Mouse (Mus musculus) frontal cortex, postnatal 14 days (tissue): ENCODE measurements at regions not wholly inside any gene's neighbourhood (a gene's known extent, or its start where the extent isn't known, plus 50 kb on each side); places are given as distances from the start of the nearest gene placed in this dataset.

Experiments used
- DNase-seq, 2 experiments: peaks; one replicate each; pipeline ENCODE4 v3.0.0; 2022; ENCODE audit warnings: low spot score in 2 of 2

DNA sequence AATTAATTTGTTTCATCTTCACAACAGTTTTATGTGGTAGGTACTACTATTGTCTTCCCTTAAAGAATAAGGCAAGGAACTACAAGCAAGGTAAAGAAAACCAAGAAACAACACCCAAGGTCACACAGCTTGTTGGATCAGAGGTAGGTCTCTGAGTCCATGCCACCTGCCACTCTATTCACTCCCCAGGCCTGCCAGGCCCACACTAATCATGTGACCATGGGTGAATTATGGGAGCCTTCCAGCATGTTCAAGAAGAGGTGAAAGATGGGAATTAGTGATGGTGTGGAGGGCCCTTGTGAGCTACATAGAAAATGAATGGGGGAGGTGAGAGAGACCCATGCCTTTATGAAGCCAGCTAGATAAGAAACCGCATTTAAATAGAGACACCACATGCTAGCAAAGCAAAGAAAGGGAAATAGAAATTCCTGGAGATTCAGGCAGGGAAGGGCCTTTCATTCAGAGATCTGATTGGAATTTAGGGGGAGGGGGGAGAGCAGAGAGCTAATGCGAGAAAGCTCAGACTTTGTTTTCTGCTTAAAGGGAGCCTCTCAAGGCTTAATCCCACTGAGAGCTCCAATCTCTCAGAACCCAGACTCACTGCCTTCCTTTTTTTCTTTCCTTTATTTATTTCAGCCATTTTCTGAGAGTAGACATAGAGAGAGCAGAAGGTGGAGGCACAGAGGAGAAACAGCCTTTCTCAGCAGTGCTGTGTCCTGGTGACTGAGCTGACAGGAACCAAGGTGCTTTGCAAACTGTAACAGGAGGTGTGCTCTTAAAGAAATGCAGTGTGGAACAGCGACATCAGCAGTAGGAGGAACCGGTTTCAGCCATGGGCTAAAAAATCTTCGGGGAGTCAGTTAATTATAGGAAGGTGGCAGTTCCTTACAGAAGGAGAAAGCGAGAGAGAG is 160.0 kb downstream of the Spata19 start:
- no peak for DNase-seq

DNA sequence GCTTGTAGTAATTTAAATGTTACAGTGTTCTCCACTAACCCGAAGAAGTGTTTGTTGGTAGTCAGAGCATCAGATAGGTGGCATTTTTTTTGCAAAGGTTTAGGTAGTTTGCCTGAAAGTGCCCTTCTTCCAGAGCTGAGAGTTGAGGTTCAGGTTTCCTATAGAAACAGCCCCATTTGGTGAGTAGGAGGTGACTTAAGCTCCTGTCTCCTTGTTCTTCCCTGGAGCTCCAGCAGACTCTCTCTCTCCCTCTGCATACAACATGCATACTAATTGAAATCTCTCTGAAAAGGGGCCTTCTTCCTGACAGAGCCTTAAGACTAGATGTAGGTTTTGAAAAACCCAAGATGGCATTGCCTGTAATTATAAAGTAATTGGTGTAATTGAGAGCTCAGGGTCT is 161.3 kb downstream of the Spata19 start:
- no peak for DNase-seq

DNA sequence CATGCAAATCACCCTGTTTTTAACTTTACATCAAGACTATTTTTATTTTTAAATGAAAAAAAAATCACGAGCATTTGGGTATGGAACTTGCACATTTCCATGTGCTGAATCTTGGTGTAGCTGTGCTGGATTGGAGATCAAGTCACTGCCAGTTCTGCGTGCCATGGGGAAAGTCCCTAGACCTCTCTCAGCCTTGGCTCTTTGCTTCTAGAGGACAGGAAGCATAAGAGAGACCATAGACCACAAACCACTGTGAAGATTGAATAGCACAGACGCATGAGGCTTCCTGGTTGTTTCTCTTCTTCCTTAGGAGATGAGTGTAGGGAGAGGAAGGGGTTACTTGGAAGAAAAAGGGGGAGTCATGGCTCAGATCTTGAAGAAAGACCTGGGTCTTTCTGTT is 161.7 kb downstream of the Spata19 start:
- no peak for DNase-seq

DNA sequence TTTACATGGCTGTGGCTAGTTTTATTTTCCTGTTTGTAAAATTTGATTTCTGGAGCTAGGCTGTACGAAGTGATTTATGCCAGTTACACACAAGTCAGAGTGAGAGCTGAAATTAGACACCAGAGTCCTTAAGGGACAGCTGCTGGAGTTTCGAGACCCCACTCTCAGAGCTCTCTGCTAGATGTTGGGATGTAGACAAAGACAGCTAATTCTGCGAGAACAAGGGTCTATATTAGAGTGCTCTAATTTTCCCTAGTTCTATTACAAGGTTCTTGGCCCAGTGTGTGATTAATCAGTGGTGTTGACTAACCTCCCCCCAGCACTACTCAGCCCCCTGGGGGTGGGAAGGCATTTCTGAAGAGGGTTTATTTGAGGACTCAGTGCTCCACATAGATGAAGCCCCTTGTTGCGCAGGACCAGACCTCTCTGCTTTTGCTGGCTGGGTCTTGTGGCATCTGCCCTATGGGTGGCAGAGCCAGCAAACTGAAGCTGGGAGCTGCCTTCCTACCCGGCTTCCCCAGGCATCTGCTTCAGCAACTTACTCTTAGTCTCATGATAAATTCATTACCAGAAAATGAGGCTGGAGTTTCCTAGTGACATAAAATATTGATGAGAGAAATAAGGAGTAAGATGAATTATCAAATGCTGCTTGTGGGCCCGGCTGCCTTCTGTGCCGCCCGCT is 171.9 kb downstream of the Spata19 start:
- no peak for DNase-seq

DNA sequence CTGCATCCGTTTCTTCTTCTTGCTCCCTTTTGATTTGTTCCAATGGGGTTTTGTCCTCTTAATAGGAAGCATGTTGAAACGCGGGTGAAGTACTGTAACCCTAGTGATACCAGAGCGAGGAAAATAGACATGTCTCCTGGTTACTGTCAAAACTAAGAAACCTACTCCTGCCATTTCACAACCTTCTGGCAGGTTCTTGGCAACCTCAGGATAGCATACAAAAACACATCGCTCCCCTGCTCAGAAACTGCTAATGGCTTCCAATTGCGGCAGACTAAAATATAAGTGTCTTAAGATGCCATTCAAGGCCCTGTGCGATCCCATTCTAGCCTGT is 172.4 kb downstream of the Spata19 start:
- no peak for DNase-seq

DNA sequence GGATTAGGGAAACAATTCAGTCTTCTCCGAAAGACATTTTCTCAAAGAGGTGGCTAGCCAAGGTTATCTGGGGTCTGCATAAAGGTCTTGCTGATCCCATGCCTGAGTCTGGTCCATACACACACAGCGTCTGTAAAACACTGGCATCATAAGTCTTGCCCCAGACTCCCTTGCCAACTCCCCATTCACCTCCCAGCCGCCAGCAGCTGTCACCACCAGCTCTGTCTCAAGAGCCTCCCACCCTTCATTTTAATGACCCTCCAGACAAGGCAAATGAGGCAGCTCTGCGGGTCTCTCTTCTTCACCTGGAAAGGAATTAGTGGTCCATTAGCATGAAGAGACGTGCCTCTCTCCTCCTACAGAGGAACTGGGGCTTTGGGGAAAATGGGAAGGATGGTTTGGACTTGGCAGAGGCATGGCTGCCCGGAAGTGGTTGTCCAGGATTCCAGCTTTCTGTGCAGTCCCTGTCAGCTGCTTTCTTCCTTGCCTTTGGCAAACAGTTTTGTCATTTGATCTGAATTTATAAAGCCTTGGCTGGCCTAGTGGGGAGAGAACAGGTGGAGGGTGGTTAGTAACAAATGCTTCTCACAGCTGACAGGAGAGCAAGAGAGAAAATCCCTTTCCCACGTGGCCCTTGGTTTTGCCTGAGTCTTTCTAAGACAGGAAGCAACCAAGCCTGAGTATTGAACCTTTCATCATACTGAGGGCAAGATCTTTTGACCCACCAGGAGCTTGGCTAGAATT is 173.3 kb upstream of the Opcml start:
- no peak for DNase-seq

DNA sequence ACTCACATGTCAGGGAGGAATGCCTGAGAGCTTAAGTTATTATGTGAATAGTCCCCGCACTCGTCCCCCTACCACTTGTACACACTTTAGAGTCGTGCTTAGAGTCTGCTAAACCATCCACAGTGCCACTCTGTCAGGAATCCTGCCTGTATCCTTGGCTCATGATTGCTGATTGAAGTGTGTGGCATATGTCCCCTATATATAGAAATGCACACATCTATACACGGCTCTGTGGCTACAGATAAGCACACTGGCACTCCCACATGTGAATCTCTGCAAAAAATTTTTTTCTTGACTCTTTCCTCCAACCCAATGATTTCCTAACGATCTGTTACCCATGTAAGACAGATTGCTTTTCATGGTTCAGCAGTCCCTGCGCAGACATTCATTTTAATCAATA is 155.7 kb upstream of the Opcml start:
- DNase-seq = no peak

DNA sequence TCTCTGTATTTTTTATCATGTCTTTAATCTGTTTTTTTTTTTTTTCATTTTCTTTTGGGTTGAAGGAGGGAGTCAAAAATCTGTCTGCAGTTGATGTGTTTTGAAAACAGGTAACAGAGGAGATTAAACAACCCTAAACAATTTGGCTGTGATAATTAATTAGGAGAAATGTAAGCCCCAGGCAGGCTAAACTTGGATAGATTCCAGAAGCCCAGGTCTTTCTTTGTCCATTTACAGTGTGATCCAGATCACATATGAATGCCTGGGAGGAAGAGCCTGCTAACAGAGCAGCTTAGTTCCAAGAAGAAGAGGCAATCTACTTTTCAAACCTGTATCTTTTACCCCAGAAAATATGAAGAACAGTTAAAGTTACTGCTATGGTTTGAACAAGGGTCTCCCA is 150.0 kb upstream of the Opcml start:
- no peak for DNase-seq

DNA sequence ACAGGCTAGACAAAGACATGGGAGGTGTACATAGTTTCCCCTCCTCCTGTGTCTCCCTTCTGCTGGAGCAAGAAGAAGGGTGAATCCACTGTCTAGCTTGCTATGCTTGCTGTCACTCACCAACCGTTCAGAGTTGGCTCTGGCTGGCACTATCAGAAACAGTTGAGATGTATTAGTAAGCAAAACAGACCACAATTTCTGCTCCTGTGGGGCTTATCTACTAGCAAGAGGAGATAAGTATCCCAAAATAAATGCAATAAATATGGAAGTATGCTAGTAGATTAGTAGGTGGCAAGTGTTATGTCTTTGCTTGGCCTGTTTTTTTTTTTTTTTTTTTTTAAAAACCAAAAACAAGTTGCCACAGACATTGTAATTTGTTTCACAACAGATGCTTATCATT is 147.3 kb upstream of the Opcml start:
- DNase-seq = no peak

DNA sequence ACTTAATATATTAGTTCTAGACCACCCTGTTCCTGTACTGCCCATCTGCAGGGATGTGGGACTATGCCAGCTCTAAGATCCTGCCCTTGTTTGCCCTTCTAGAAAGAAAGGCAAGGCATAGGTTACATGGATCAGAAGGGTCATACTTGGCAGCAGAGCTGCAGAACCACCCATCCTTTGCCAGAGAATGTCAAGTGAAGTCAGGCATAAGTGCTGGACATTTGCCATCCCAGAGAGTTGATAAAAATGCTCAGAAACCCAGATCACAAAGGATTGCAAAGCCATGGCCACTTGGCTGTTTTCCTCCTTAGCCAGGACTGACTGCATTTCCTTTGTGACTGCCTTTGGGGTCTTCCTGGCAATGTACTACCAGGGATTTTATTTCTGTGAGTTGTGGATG is 146.7 kb upstream of the Opcml start:
- DNase-seq = no peak

DNA sequence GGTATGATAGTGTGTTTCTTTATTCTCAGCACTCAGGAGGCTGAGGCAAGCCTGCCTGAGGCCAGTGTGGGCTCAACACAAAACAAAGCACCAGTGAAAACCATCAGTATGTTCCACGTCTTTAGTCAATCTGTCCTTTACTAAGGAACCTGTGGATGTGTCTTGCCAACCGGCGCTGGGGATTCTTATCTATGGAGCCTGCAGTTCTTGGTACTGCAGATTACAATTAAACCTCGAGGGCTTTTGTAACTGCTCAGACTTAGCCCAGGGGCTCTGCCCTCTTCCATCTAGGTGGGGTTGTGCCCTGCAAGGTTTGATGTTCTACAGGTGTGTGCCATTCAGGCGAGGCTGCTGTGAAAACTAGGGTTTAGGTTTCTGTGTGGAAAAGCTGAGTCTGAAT is 145.1 kb upstream of the Opcml start:
- DNase-seq = no peak

DNA sequence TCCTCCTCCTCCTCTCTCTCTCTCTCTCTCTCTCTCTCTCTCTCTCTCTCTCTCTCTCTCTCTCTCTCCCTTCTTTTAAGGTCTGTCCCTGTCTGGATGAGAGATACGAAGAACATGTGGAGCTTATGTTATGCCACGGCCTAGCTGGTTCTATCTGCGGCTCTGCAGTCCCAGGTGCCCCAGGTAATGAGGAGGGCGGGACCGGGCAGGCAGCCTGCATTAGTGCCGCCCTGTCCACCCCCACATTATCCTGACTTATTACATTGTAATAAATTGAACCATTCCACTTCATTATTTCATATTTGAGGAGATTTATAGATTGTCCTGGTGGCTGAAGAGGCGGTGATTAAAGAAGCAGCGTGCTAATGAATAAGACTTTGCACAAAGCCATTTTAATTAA is 144.5 kb upstream of the Opcml start:
- DNase-seq = no peak

DNA sequence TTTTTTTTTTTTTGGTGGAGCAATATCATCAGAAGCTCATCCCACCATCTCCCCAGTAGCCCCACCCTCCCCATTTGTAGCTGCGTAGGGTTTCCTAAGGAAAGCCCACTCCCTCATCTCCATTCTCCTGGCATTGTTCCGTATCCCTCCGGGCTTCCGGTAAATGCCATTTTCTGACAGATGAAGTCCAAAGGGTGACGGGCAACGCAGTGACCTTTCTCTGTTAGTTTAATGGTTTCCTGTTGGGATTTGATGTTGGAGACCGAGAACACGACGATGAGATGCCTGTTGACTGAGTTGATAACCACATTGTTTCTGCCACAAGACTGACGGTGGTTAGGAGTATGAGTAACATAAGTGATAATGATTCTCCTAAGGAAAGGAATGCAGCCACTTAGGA is 143.6 kb upstream of the Opcml start:
- DNase-seq = no peak

DNA sequence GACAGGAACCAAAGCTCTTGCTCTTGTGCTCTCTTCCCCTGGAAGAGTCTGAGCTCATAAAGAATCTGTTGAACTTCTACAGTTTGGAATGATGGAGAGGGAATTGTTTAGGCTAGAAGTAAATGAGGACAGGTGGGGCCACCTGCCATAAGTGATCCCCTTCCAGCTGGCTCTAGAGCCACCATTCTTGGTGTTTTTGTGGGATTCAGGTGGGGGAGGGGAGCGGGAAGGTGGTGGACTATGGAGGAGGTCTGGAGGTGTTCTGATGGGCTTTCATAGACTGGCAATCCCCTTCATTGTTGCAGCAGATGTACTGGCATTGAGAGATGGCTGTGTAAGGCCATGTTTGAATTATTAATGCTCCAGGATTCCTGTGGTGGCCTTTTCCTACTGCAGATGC is 132.6 kb upstream of the Opcml start:
- DNase-seq = no peak

DNA sequence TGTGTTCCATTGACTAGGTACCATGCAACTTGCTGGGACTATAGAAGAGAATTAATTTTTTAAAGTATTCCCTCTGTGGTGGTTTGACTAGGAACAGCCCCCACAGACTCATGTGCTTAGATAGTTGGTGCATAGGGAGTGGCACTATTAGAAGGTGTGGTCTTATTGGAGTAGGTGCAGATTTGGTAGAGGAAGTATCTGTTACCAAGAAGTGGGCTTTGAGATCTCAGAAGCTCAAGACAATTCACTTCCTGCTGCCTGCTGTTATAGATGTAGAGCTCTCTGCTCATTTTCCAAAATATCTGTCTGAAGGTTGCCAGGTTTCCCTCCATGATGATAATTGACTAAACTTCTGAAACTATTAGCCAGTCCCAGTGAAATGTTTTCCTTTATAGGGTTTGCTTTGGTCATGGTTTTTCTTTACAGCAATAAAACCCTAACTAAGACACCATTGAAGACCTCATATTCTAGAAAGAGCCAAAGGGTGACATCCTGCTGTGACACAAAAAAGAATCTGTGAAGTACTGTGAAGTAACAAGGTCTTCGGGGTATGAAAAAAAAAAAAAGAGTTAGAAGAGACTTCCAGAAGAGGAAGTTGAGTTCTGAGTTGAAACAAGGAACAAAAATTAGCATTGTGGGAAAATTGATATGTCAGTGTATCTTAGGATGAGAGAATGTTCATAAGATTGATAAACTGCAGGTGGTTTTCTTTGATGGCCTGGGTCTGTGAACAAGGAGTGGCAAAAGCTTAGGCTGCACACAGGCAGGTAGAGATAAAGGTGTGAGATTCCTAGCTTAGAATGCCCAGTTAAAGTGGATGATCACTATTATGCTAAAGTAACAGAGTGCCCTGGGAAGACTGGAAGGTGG is 128.9 kb upstream of the Opcml start:
- DNase-seq = no peak

DNA sequence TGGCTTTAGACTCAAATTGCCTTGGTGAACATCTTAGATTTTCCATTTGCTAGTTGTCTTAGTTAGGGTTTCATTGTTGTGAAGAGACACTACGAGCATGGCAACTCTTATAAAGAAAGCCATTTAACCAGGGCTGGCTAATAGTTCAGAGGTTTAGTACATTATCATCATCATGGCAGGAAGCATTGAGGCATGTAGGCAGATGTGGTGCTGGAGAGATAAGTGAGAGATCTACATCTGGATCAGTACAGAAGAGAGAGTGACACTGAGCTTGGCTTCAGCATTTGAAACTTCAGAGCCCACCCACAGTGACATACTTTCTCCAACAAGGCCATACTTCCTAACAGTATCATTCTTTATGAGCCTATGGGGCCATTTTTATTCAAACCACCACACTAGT is 127.3 kb upstream of the Opcml start:
- DNase-seq = no peak

DNA sequence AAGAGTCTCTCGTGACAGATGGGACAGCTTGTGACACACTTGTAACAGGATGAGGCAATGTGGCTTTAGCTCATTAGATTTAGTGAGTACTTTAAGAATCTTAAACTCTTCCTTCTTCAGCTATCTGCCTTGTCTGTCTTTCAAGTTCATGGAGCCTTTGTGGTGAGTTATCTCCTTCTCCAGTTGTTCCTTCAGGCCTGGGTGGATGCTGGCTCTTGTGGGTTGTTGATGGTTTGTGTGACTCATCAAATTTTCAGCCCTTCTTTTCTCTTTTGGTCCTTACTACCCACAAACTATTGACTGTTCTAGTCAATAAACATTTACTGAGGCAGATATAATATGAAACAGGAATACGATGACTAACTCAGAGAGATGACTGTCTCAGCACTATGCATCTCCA is 124.9 kb upstream of the Opcml start:
- no peak for DNase-seq

DNA sequence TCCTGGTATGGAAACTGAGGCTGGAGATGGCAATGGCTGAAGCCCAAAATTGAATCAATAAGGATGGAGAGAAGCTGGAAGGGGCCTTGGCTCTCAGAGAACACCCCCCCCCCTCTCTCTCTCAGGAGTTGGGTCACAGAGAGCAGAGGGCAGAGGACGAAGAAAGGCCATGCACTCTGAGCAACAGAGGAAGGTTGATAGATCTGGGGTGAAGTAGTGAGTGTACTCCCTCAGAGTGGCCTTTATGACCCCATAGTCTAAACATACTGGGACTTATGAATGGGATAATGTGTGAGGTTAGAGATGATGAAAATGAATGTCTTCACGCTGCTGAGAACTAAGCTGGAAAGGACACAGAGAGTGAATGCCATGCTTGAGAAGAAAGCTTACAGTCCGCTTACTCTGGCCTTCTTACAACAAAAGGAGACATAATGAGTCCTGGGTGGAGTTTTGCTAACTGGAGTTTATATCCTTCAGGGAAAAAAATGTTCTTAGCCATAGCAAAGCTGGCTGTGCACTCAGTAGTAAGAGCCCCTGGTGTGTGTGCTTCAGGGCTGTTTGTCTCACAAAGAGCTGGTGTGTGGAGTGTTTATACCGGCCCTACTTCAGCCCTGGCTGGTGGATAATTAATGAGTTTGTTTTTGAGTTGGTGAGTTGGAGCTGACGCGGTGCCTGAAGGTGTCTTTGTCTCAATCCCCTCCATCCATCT is 120.4 kb upstream of the Opcml start:
- no peak for DNase-seq

DNA sequence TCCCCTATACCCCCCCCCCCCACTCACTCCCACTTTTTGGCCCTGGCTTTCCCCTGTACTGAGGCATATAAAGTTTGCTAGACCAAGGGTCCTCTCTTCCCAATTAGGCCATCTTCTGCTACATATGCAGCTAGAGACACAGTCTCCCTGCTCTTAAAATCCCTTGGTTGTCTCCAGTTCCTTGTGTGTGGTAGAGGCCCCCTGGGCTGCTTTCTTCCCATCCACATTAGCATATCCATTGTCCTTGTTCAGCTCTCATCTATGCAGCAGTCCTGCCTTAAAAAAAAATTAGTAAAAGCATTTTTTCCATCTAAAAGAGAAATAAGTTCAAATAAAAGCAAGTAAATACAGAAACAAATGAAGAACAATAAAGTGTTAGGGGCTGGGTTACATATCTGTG is 105.2 kb upstream of the Opcml start:
- no peak for DNase-seq

DNA sequence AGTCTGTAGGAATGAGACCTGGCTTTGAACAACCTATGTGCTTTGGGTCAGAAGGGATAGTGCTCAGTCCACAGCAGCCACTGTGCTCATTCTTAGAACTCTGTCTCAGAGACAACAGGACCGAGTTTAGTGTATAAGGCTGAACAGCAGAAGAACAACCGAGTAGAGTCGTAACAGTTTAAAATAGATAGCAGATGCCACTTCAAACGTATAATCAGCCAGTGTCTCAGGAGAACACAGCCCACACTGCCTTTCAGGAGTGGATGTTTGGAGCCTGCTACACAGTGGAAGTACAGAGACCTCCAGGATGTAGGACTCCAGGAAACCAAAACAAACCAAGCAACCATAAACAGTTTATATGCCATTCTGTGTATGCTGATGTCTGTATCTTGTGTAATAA is 99.0 kb upstream of the Opcml start:
- no peak for DNase-seq

DNA sequence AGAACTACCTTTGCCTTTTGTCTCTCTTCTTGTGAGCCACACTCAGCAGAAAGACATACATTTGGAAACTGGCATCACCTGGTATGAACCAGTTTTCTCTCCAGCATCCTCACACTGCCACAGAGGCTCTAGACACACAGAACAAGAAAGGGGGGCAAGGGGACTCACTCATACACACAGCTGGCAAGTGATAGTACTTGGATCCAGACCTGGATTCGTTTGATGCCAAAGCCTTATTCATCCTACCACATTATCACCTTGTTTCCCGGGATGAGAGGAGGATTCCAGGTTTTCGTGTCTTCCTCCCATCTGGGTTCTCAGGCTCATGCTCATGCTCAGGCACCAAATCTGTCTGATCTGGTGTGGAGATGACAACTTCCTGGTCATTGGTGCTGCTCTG is 97.8 kb upstream of the Opcml start:
- no peak for DNase-seq
